Mouse (Mus musculus) lung, adult 2 months (tissue): Measurements from ENCODE around the gene Chd3.

ENCODE experiments used
- CTCF ChIP-seq: fragments of 200-500 bp; IDR thresholded peaks from 2 replicates; pipeline ENCODE4 v1.5.1; 2011; ENCODE audit warnings: mild to moderate bottlenecking, low read length, control low read depth; ENCODE audit not compliant: insufficient read depth
- POLR2A ChIP-seq: fragments of 200-500 bp; IDR thresholded peaks from 2 replicates; pipeline ENCODE4 v1.6.1; 2011; ENCODE audit warnings: low read depth, mild to moderate bottlenecking, control low read depth, low read length, borderline replicate concordance; ENCODE audit errors: extremely low read depth

DNA sequence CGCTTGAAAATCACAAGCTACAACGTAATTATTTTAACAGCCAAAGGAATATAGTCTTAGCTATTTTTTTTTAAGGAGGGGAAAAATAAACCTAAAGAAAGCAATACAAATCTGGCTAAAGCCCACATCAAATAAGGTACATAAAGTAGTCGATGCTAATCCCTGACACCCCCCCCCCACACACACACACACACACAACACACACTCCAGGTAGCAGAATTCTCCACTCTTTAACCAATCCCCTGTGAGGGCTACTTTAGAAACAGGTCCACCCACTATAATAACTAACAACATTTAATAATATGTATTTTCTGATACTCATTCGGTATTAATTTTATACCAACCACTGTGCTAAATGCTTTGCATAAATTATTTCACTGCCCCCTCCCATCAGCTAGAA, 47.3 kb upstream of the Chd3 start:
- TF ChIP-seq POLR2A (no peak), CTCF (no peak)
